Mouse (Mus musculus): ENCODE results near the gene Mctp1. TPM values are rescaled to one million over a fixed set of nuclear protein-coding genes. Genes with fewer than 3 reads are reported as not detected.

Mctp1 gene
- polyA plus RNA-seq, 1 experiment from 2014 or later = 0.63 TPM

- H3K36me3 ChIP-seq (ENCODE audit: control insufficient read depth, insufficient read depth, low read length) = no peaks in the 10 kb centered on the region
- H3K27me3 ChIP-seq (ENCODE audit: control insufficient read depth, insufficient read depth, low read depth, low read length) = no peaks in the 10 kb centered on the region
- no peak overlapping the region for H3K4me3 ChIP-seq (ENCODE audit: low read length)
- WGBS = 75% methylated on average over 3 of the region's 3 CpGs
- H3K9ac ChIP-seq (ENCODE audit: low read length) = no peak overlapping the region
- no peak overlapping the region for H3K4me2 ChIP-seq (ENCODE audit: low read depth, low read length)
- no peaks in the 10 kb centered on the region for H3K4me1 ChIP-seq (replicated peaks; ENCODE audit: control insufficient read depth, insufficient read depth, low read length)
- no peak overlapping the region for H3K27ac ChIP-seq (ENCODE audit: low read length)
- H3K9me3 ChIP-seq (ENCODE audit: control insufficient read depth, low read length) = no peaks in the 10 kb centered on the region
- no peak for ATAC-seq (ENCODE audit: low read depth)
Observed at GRCm38 (mm10) chr13:76855021-76855420, 470.7 kb downstream of the Mctp1 start.

- Histone ChIP-seq H3K4me1 (replicated peaks; ENCODE audit: control insufficient read depth, insufficient read depth, low read length) (no peaks in the 10 kb centered on the region), H3K36me3 (ENCODE audit: control insufficient read depth, insufficient read depth, low read length) (no peaks in the 10 kb centered on the region), H3K4me2 (ENCODE audit: low read depth, low read length) (no peak overlapping the region), H3K9me3 (ENCODE audit: control insufficient read depth, low read length) (no peaks in the 10 kb centered on the region), H3K27me3 (ENCODE audit: control insufficient read depth, insufficient read depth, low read depth, low read length) (no peaks in the 10 kb centered on the region), H3K9ac (ENCODE audit: low read length) (no peak overlapping the region), H3K4me3 (ENCODE audit: low read length) (no peak overlapping the region), H3K27ac (ENCODE audit: low read length) (no peak overlapping the region)
- no peak for ATAC-seq (ENCODE audit: low read depth)
- 49% methylated on average over 5 of the region's 5 CpGs for WGBS
Observed at GRCm38 (mm10) chr13:76857024-76857423, 472.7 kb downstream of the Mctp1 start.

- Histone ChIP-seq H3K4me3 (ENCODE audit: low read length) (no peak overlapping the region), H3K4me2 (ENCODE audit: low read depth, low read length) (no peak overlapping the region), H3K27ac (ENCODE audit: low read length) (no peak overlapping the region), H3K36me3 (ENCODE audit: control insufficient read depth, insufficient read depth, low read length) (no peaks in the 10 kb centered on the region), H3K4me1 (replicated peaks; ENCODE audit: control insufficient read depth, insufficient read depth, low read length) (no peaks in the 10 kb centered on the region), H3K27me3 (ENCODE audit: control insufficient read depth, insufficient read depth, low read depth, low read length) (no peaks in the 10 kb centered on the region), H3K9ac (ENCODE audit: low read length) (no peak overlapping the region), H3K9me3 (ENCODE audit: control insufficient read depth, low read length) (no peaks in the 10 kb centered on the region)
- ATAC-seq (ENCODE audit: low read depth) = no peak
- 41% methylated on average over 2 of the region's 2 CpGs for WGBS
Observed at GRCm38 (mm10) chr13:76858078-76858482, 473.7 kb downstream of the Mctp1 start.

GRCm38 (mm10) chr13:76870291-76870690 lies 486.0 kb downstream of the Mctp1 start:
- Histone ChIP-seq H3K27ac (ENCODE audit: low read length) (no peak overlapping the region), H3K9me3 (ENCODE audit: control insufficient read depth, low read length) (no peaks in the 10 kb centered on the region), H3K4me3 (ENCODE audit: low read length) (no peak overlapping the region), H3K36me3 (ENCODE audit: control insufficient read depth, insufficient read depth, low read length) (no peaks in the 10 kb centered on the region), H3K9ac (ENCODE audit: low read length) (no peak overlapping the region), H3K4me2 (ENCODE audit: low read depth, low read length) (no peak overlapping the region), H3K27me3 (ENCODE audit: control insufficient read depth, insufficient read depth, low read depth, low read length) (no peaks in the 10 kb centered on the region), H3K4me1 (replicated peaks; ENCODE audit: control insufficient read depth, insufficient read depth, low read length) (no peaks in the 10 kb centered on the region)
- WGBS = 67% methylated on average over 3 of the region's 3 CpGs
- ATAC-seq (ENCODE audit: low read depth) = no peak

GRCm38 (mm10) chr13:76877887-76878763 lies 493.8 kb downstream of the Mctp1 start:
- 56% methylated on average over 8 of the region's 8 CpGs for WGBS
- no peaks in the 10 kb centered on the region for H3K4me1 ChIP-seq (replicated peaks; ENCODE audit: control insufficient read depth, insufficient read depth, low read length)
- H3K9ac ChIP-seq (ENCODE audit: low read length) = no peak overlapping the region
- no peak overlapping the region for H3K4me2 ChIP-seq (ENCODE audit: low read depth, low read length)
- no peaks in the 10 kb centered on the region for H3K9me3 ChIP-seq (ENCODE audit: control insufficient read depth, low read length)
- ATAC-seq (ENCODE audit: low read depth) = no peak
- no peak overlapping the region for H3K4me3 ChIP-seq (ENCODE audit: low read length)
- no peaks in the 10 kb centered on the region for H3K27me3 ChIP-seq (ENCODE audit: control insufficient read depth, insufficient read depth, low read depth, low read length)
- no peak overlapping the region for H3K27ac ChIP-seq (ENCODE audit: low read length)
- H3K36me3 ChIP-seq (ENCODE audit: control insufficient read depth, insufficient read depth, low read length) = no peaks in the 10 kb centered on the region

- H3K27me3 ChIP-seq (ENCODE audit: control insufficient read depth, insufficient read depth, low read depth, low read length) = no peaks in the 10 kb centered on the region
- no peaks in the 10 kb centered on the region for H3K36me3 ChIP-seq (ENCODE audit: control insufficient read depth, insufficient read depth, low read length)
- ATAC-seq (ENCODE audit: low read depth) = no peak
- WGBS = 51% methylated on average over 3 of the region's 3 CpGs
- no peak overlapping the region for H3K27ac ChIP-seq (ENCODE audit: low read length)
- H3K4me3 ChIP-seq (ENCODE audit: low read length) = no peak overlapping the region
- no peak overlapping the region for H3K4me2 ChIP-seq (ENCODE audit: low read depth, low read length)
- H3K9ac ChIP-seq (ENCODE audit: low read length) = no peak overlapping the region
- H3K9me3 ChIP-seq (ENCODE audit: control insufficient read depth, low read length) = no peaks in the 10 kb centered on the region
- H3K4me1 ChIP-seq (replicated peaks; ENCODE audit: control insufficient read depth, insufficient read depth, low read length) = no peaks in the 10 kb centered on the region
Observed at GRCm38 (mm10) chr13:76879008-76879407, 494.7 kb downstream of the Mctp1 start.

- Histone ChIP-seq H3K9ac (ENCODE audit: low read length) (no peak overlapping the region), H3K27ac (ENCODE audit: low read length) (no peak overlapping the region), H3K4me3 (ENCODE audit: low read length) (no peak overlapping the region), H3K9me3 (ENCODE audit: control insufficient read depth, low read length) (no peaks in the 10 kb centered on the region), H3K36me3 (ENCODE audit: control insufficient read depth, insufficient read depth, low read length) (no peaks in the 10 kb centered on the region), H3K4me2 (ENCODE audit: low read depth, low read length) (no peak overlapping the region), H3K4me1 (replicated peaks; ENCODE audit: control insufficient read depth, insufficient read depth, low read length) (no peaks in the 10 kb centered on the region), H3K27me3 (ENCODE audit: control insufficient read depth, insufficient read depth, low read depth, low read length) (no peaks in the 10 kb centered on the region)
- 63% methylated on average over 8 of the region's 8 CpGs for WGBS
- ATAC-seq (ENCODE audit: low read depth) = no peak
Observed at GRCm38 (mm10) chr13:76884517-76885092, 500.3 kb downstream of the Mctp1 start.

GRCm38 (mm10) chr13:76892987-76893386 lies 508.7 kb downstream of the Mctp1 start:
- Histone ChIP-seq H3K9me3 (ENCODE audit: control insufficient read depth, low read length) (no peaks in the 10 kb centered on the region), H3K27me3 (ENCODE audit: control insufficient read depth, insufficient read depth, low read depth, low read length) (no peaks in the 10 kb centered on the region), H3K4me1 (replicated peaks; ENCODE audit: control insufficient read depth, insufficient read depth, low read length) (no peaks in the 10 kb centered on the region), H3K27ac (ENCODE audit: low read length) (no peak overlapping the region), H3K36me3 (ENCODE audit: control insufficient read depth, insufficient read depth, low read length) (no peaks in the 10 kb centered on the region), H3K4me3 (ENCODE audit: low read length) (no peak overlapping the region), H3K4me2 (ENCODE audit: low read depth, low read length) (no peak overlapping the region), H3K9ac (ENCODE audit: low read length) (no peak overlapping the region)
- ATAC-seq (ENCODE audit: low read depth) = peak; percentile 36; the same call in 1 of the 2 replicates

GRCm38 (mm10) chr13:76895770-76896456 lies 511.6 kb downstream of the Mctp1 start:
- Histone ChIP-seq H3K4me2 (ENCODE audit: low read depth, low read length) (no peak overlapping the region), H3K4me1 (replicated peaks; ENCODE audit: control insufficient read depth, insufficient read depth, low read length) (no peaks in the 10 kb centered on the region), H3K27me3 (ENCODE audit: control insufficient read depth, insufficient read depth, low read depth, low read length) (no peaks in the 10 kb centered on the region), H3K4me3 (ENCODE audit: low read length) (no peak overlapping the region), H3K27ac (ENCODE audit: low read length) (no peak overlapping the region), H3K36me3 (ENCODE audit: control insufficient read depth, insufficient read depth, low read length) (no peaks in the 10 kb centered on the region), H3K9me3 (ENCODE audit: control insufficient read depth, low read length) (no peaks in the 10 kb centered on the region), H3K9ac (ENCODE audit: low read length) (no peak overlapping the region)
- ATAC-seq (ENCODE audit: low read depth) = no peak
- WGBS = 74% methylated on average over 4 of the region's 4 CpGs
